In genomic region chr2:157559858-157560257, GRCm38 (mm10) we compare ENCODE assay signal across 8 mouse cellular contexts. TPM values are rescaled to one million over a fixed set of nuclear protein-coding genes. Genes with fewer than 3 reads are reported as not detected.
DNase-seq lines count a peak whose midpoint lies in the region; ATAC-seq and TF ChIP-seq lines count a peak whose summit lies in the region.

Gene Nnat (plus strand): TSS chr2:157560078.

- peak within 1 kb of the TSS; percentile 30; the same call in 1 of the 2 replicates for H3K9ac ChIP-seq in stomach, embryonic 15.5 days

- TF ChIP-seq CTCF in embryonic fibroblast, embryonic 13.5 days (IDR thresholded peaks at IDR 0.05; ENCODE audit: borderline replicate concordance, insufficient read depth, low read length): no peak

- no peaks in the 10 kb centered on the region for H3K27me3 ChIP-seq in stomach, embryonic 15.5 days (replicated peaks)

- peaks cover 10% of the 10 kb centered on the region for H3K4me1 ChIP-seq in embryonic fibroblast, embryonic 13.5 days (ENCODE audit: control insufficient read depth, insufficient read depth, low read length)
- peaks cover 18% of the 10 kb centered on the region for H3K4me1 ChIP-seq in stomach, embryonic 15.5 days

- TF ChIP-seq POLR2A in embryonic fibroblast, embryonic 13.5 days (IDR thresholded peaks at IDR 0.05; ENCODE audit: low read depth, low read length): no peak

- ATAC-seq in stomach, embryonic 15.5 days (ENCODE audit: insufficient read depth, low FRiP score, low read depth): 0 out of 2 replicates have a peak, but pooled peaks have one; percentile 24

- H3K4me2 ChIP-seq in stomach, embryonic 15.5 days: peak within 1 kb of the TSS; percentile 67

- no peak within 1 kb of the TSS for H3K27ac ChIP-seq in embryonic fibroblast, embryonic 13.5 days (ENCODE audit: insufficient read depth, low read length)
- H3K27ac ChIP-seq in stomach, embryonic 15.5 days: 0 out of 2 replicates have a peak within 1 kb of the TSS, but pooled peaks have one; percentile 8

- H3K9me3 ChIP-seq in stomach, embryonic 15.5 days: no peaks in the 10 kb centered on the region

- 60% methylated on average over 27 of the region's 27 CpGs for WGBS in large intestine, adult 2 months
- WGBS in stomach, embryonic 15.5 days: 57% methylated on average over 27 of the region's 27 CpGs

- peak in 1 of 2 experiments; percentile 51 for DNase-seq in layer of hippocampus, adult 18-20 months (ENCODE audit: low spot score in 2 of 2)
- no peak for DNase-seq in layer of hippocampus, adult 11-12 months (ENCODE audit: low spot score)
- DNase-seq in adrenal gland, postnatal 25 days: peak; percentile 26
- DNase-seq in large intestine, adult 2 months (ENCODE audit: low read depth, low spot score): no peak
- peak; percentile 45 for DNase-seq in lung, postnatal 10 days
- no peak for DNase-seq in urinary bladder, postnatal 25 days (ENCODE audit: low spot score)

- H3K4me3 ChIP-seq in embryonic fibroblast, embryonic 13.5 days (ENCODE audit: insufficient read depth, low read length): peak within 1 kb of the TSS; percentile 29
- peak within 1 kb of the TSS; percentile 46 for H3K4me3 ChIP-seq in stomach, embryonic 15.5 days (replicated peaks)

- peaks cover 39% of the 10 kb centered on the region for H3K36me3 ChIP-seq in stomach, embryonic 15.5 days

RNA-seq across cellular contexts. Expression of gene Nnat, which starts in this region (rescaled TPM):
- 100 to 1,000 TPM; 481 to 624 TPM for total RNA-seq in layer of hippocampus, adult 18-20 months (2021)
- 71.3 and 91.2 TPM in 2 replicates for total RNA-seq in adrenal gland, postnatal 25 days (2021)
- polyA plus RNA-seq in embryonic fibroblast, embryonic 13.5 days (2011; ENCODE audit: insufficient read length, low read depth, missing spikeins): 12.6 and 15.1 TPM in 2 replicates
- 14.6 and 19.9 TPM in 2 replicates for polyA plus RNA-seq in large intestine, adult 2 months (2012; rRNA removed)
- polyA plus RNA-seq in stomach, embryonic 15.5 days (2015; fragmentation: Nextera tagmentation; extraction: Ambion mirVana): 404 and 410 TPM in 2 replicates

Comparison
In these comparisons a context has a peak if more than half of its experiments do, and no peak if none do; other contexts are left out.
1. RNA of gene Nnat (polyA plus RNA-seq): 404 to 410 TPM in stomach, embryonic 15.5 days; 14.6 to 19.9 TPM in large intestine, adult 2 months and 12.6 to 15.1 TPM in embryonic fibroblast, embryonic 13.5 days; every median in the first group is over 10 times any median in the second.
2. DNase-seq: peak in adrenal gland, postnatal 25 days (single experiment) and lung, postnatal 10 days (single experiment); none in layer of hippocampus, adult 11-12 months (single experiment), large intestine, adult 2 months (single experiment) and urinary bladder, postnatal 25 days (single experiment).